Mouse (Mus musculus): ENCODE data around the gene Snca. TPM values are rescaled to one million over a fixed set of nuclear protein-coding genes. Genes with fewer than 3 reads are reported as not detected.

The Snca gene
- polyA plus RNA-seq, 1 experiment from 2014 or later = 422 TPM

DNA sequence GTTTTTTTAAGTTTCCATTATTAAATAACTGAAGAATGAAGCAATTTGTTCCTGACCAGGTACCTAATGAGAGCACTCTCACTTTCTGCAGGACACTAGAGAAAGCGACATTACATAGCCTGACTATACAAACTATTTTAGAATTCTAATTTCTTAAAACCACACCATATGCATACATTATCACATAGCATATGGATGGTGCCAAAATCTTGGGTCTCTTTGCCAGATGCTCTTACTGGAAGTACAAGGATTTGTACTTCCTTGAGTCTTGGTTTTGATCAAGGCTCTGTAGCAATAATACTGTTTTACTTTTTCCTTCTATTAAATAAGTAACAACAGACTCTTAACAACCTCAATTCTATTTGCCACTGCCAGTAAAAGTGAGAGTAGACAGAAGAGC is 31.4 kb downstream of the Snca start:
- ATAC-seq (ENCODE audit: low read depth) = no peak
- Histone ChIP-seq H3K4me3 (ENCODE audit: low read depth, low read length) (no peak overlapping the region), H3K36me3 (ENCODE audit: control insufficient read depth, insufficient read depth) (peaks cover 3% of the 10 kb centered on the region; the same call in 1 of the 2 replicates), H3K27me3 (ENCODE audit: control insufficient read depth, insufficient read depth, low read depth, low read length) (no peaks in the 10 kb centered on the region), H3K9me3 (replicated peaks; ENCODE audit: control insufficient read depth, low read length) (no peaks in the 10 kb centered on the region), H3K9ac (ENCODE audit: low read depth, low read length) (no peak overlapping the region), H3K4me1 (ENCODE audit: control insufficient read depth, low read depth, low read length) (no peaks in the 10 kb centered on the region), H3K27ac (ENCODE audit: low read length) (no peak overlapping the region), H3K4me2 (ENCODE audit: low read depth, low read length) (no peak overlapping the region)
- 91% methylated on average over 1 of the region's 1 CpGs for WGBS (ENCODE audit: insufficient replicate concordance)

GRCm38 (mm10) chr6:60793659-60794365 is 35.8 kb downstream of the Snca start:
- Histone ChIP-seq H3K9ac (ENCODE audit: low read depth, low read length) (no peak overlapping the region), H3K27me3 (ENCODE audit: control insufficient read depth, insufficient read depth, low read depth, low read length) (no peaks in the 10 kb centered on the region), H3K9me3 (replicated peaks; ENCODE audit: control insufficient read depth, low read length) (no peaks in the 10 kb centered on the region), H3K4me2 (ENCODE audit: low read depth, low read length) (no peak overlapping the region), H3K4me1 (ENCODE audit: control insufficient read depth, low read depth, low read length) (no peaks in the 10 kb centered on the region), H3K27ac (ENCODE audit: low read length) (no peak overlapping the region), H3K4me3 (ENCODE audit: low read depth, low read length) (no peak overlapping the region), H3K36me3 (ENCODE audit: control insufficient read depth, insufficient read depth) (peaks cover 7% of the 10 kb centered on the region)
- ATAC-seq (ENCODE audit: low read depth) = no peak
- 90% methylated on average over 3 of the region's 3 CpGs for WGBS (ENCODE audit: insufficient replicate concordance)

DNA sequence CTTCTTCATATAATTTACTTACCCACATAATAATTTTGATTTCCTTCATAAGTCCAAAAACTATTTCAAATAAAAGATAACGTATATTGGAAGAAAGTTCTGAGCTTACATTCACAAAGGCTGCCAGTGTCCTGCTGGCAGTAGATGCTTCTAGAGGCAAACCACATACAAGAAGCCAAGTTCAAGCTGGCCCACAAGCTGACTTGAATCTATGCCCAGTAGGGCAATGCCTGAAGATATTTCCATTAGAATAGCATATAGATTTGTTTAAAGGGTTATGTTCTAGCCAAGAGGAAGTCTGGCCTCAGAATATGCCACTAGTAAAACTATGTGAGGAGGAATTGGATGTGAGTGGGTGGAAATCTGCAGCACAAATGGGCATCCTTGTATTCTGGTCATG is 42.7 kb downstream of the Snca start:
- H3K27ac ChIP-seq (ENCODE audit: low read length) = no peak overlapping the region
- H3K27me3 ChIP-seq (ENCODE audit: control insufficient read depth, insufficient read depth, low read depth, low read length) = no peaks in the 10 kb centered on the region
- 92% methylated on average over 1 of the region's 1 CpGs for WGBS (ENCODE audit: insufficient replicate concordance)
- H3K4me2 ChIP-seq (ENCODE audit: low read depth, low read length) = no peak overlapping the region
- H3K4me1 ChIP-seq (ENCODE audit: control insufficient read depth, low read depth, low read length) = no peaks in the 10 kb centered on the region
- no peak for ATAC-seq (ENCODE audit: low read depth)
- peaks cover 18% of the 10 kb centered on the region for H3K36me3 ChIP-seq (ENCODE audit: control insufficient read depth, insufficient read depth)
- no peak overlapping the region for H3K9ac ChIP-seq (ENCODE audit: low read depth, low read length)
- no peak overlapping the region for H3K4me3 ChIP-seq (ENCODE audit: low read depth, low read length)
- no peaks in the 10 kb centered on the region for H3K9me3 ChIP-seq (replicated peaks; ENCODE audit: control insufficient read depth, low read length)

GRCm38 (mm10) chr6:60771899-60772298 is 57.8 kb downstream of the Snca start:
- Histone ChIP-seq H3K4me3 (ENCODE audit: low read depth, low read length) (no peak overlapping the region), H3K4me1 (ENCODE audit: control insufficient read depth, low read depth, low read length) (no peaks in the 10 kb centered on the region), H3K36me3 (ENCODE audit: control insufficient read depth, insufficient read depth) (peaks cover 7% of the 10 kb centered on the region), H3K27me3 (ENCODE audit: control insufficient read depth, insufficient read depth, low read depth, low read length) (no peaks in the 10 kb centered on the region), H3K4me2 (ENCODE audit: low read depth, low read length) (no peak overlapping the region), H3K9ac (ENCODE audit: low read depth, low read length) (no peak overlapping the region), H3K9me3 (replicated peaks; ENCODE audit: control insufficient read depth, low read length) (no peaks in the 10 kb centered on the region), H3K27ac (ENCODE audit: low read length) (no peak overlapping the region)
- 87% methylated on average over 1 of the region's 1 CpGs for WGBS (ENCODE audit: insufficient replicate concordance)
- ATAC-seq (ENCODE audit: low read depth) = no peak

DNA sequence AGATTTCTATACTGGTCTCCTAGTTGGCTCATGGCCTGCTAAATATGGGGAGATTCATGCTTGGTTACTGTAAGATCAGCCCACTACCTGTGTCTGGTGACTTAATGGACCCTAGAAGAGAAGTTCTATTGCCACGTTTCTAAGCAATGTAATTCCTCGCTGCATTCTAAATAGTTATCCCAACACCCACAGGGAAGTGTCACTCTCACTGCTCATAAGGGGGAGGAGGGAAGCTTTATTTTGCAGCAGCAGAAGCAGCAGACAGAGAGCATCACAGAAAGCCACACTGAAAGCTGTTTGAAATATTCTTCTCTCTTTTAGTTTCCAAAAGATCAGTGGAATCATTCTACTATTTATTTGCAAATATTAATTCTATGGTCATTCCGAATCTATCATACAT is 64.0 kb downstream of the Snca start:
- WGBS (ENCODE audit: insufficient replicate concordance) = 80% methylated on average over 3 of the region's 3 CpGs
- peaks cover 11% of the 10 kb centered on the region for H3K36me3 ChIP-seq (ENCODE audit: control insufficient read depth, insufficient read depth)
- no peaks in the 10 kb centered on the region for H3K4me1 ChIP-seq (ENCODE audit: control insufficient read depth, low read depth, low read length)
- no peak overlapping the region for H3K4me2 ChIP-seq (ENCODE audit: low read depth, low read length)
- H3K4me3 ChIP-seq (ENCODE audit: low read depth, low read length) = no peak overlapping the region
- H3K27ac ChIP-seq (ENCODE audit: low read length) = no peak overlapping the region
- no peaks in the 10 kb centered on the region for H3K9me3 ChIP-seq (replicated peaks; ENCODE audit: control insufficient read depth, low read length)
- ATAC-seq (ENCODE audit: low read depth) = no peak
- H3K27me3 ChIP-seq (ENCODE audit: control insufficient read depth, insufficient read depth, low read depth, low read length) = no peaks in the 10 kb centered on the region
- no peak overlapping the region for H3K9ac ChIP-seq (ENCODE audit: low read depth, low read length)

DNA sequence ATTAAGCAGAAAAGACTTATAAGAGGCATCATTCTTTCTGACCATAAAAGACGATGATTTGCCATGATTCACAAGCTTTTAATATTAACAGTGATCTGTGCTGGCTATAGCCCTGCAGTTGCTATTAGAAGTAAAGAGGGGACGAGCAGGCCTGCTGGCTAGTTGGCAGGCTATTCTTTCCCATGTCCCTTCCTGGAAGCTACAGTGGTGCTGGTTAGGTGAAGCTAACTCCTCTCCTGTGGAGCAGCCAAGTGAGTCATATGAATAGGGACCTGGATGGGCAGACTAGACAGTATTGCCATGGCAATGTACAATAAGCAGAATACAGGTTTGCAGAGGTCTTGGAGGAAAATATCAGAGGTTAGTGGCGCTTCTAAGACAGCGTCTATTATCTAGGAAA is 66.8 kb downstream of the Snca start:
- no peaks in the 10 kb centered on the region for H3K9me3 ChIP-seq (replicated peaks; ENCODE audit: control insufficient read depth, low read length)
- 90% methylated on average over 4 of the region's 4 CpGs for WGBS (ENCODE audit: insufficient replicate concordance)

GRCm38 (mm10) chr6:60761710-60762109 is 67.9 kb downstream of the Snca start:
- Histone ChIP-seq H3K4me1 (ENCODE audit: control insufficient read depth, low read depth, low read length) (no peaks in the 10 kb centered on the region), H3K4me2 (ENCODE audit: low read depth, low read length) (no peak overlapping the region), H3K9ac (ENCODE audit: low read depth, low read length) (no peak overlapping the region), H3K27ac (ENCODE audit: low read length) (no peak overlapping the region), H3K9me3 (replicated peaks; ENCODE audit: control insufficient read depth, low read length) (no peaks in the 10 kb centered on the region), H3K27me3 (ENCODE audit: control insufficient read depth, insufficient read depth, low read depth, low read length) (no peaks in the 10 kb centered on the region), H3K36me3 (ENCODE audit: control insufficient read depth, insufficient read depth) (peaks cover 7% of the 10 kb centered on the region), H3K4me3 (ENCODE audit: low read depth, low read length) (no peak overlapping the region)
- 48% methylated on average over 2 of the region's 2 CpGs for WGBS (ENCODE audit: insufficient replicate concordance)
- no peak for ATAC-seq (ENCODE audit: low read depth)

More for the DNA sequence above, 66.8 kb downstream of the Snca start:
- no peak overlapping the region for H3K4me3 ChIP-seq (ENCODE audit: low read depth, low read length)
- H3K36me3 ChIP-seq (ENCODE audit: control insufficient read depth, insufficient read depth) = peaks cover 8% of the 10 kb centered on the region
- no peaks in the 10 kb centered on the region for H3K27me3 ChIP-seq (ENCODE audit: control insufficient read depth, insufficient read depth, low read depth, low read length)
- ATAC-seq (ENCODE audit: low read depth) = no peak
- H3K9ac ChIP-seq (ENCODE audit: low read depth, low read length) = no peak overlapping the region
- no peak overlapping the region for H3K4me2 ChIP-seq (ENCODE audit: low read depth, low read length)
- H3K27ac ChIP-seq (ENCODE audit: low read length) = no peak overlapping the region
- H3K4me1 ChIP-seq (ENCODE audit: control insufficient read depth, low read depth, low read length) = no peaks in the 10 kb centered on the region

GRCm38 (mm10) chr6:60754975-60755374 is 74.7 kb downstream of the Snca start:
- Histone ChIP-seq H3K4me3 (ENCODE audit: low read depth, low read length) (no peak overlapping the region), H3K27ac (ENCODE audit: low read length) (no peak overlapping the region), H3K36me3 (ENCODE audit: control insufficient read depth, insufficient read depth) (no peaks in the 10 kb centered on the region), H3K27me3 (ENCODE audit: control insufficient read depth, insufficient read depth, low read depth, low read length) (no peaks in the 10 kb centered on the region), H3K4me1 (ENCODE audit: control insufficient read depth, low read depth, low read length) (no peaks in the 10 kb centered on the region), H3K4me2 (ENCODE audit: low read depth, low read length) (no peak overlapping the region), H3K9me3 (replicated peaks; ENCODE audit: control insufficient read depth, low read length) (no peaks in the 10 kb centered on the region), H3K9ac (ENCODE audit: low read depth, low read length) (no peak overlapping the region)
- 77% methylated on average over 1 of the region's 1 CpGs for WGBS (ENCODE audit: insufficient replicate concordance)
- no peak for ATAC-seq (ENCODE audit: low read depth)

GRCm38 (mm10) chr6:60745965-60746364 is 83.7 kb downstream of the Snca start:
- H3K4me3 ChIP-seq (ENCODE audit: low read depth, low read length) = no peak overlapping the region
- H3K9me3 ChIP-seq (replicated peaks; ENCODE audit: control insufficient read depth, low read length) = no peaks in the 10 kb centered on the region
- H3K9ac ChIP-seq (ENCODE audit: low read depth, low read length) = no peak overlapping the region
- no peak overlapping the region for H3K27ac ChIP-seq (ENCODE audit: low read length)
- peaks cover 6% of the 10 kb centered on the region; the same call in 1 of the 2 replicates for H3K36me3 ChIP-seq (ENCODE audit: control insufficient read depth, insufficient read depth)
- no peak overlapping the region for H3K4me2 ChIP-seq (ENCODE audit: low read depth, low read length)
- no peaks in the 10 kb centered on the region for H3K27me3 ChIP-seq (ENCODE audit: control insufficient read depth, insufficient read depth, low read depth, low read length)
- no peaks in the 10 kb centered on the region for H3K4me1 ChIP-seq (ENCODE audit: control insufficient read depth, low read depth, low read length)
- no peak for ATAC-seq (ENCODE audit: low read depth)

Measured in liver, embryonic 16.5 days (tissue).